Mouse (Mus musculus): ENCODE measurements at regions not wholly inside any gene's neighbourhood (a gene's known extent, or its start where the extent isn't known, plus 50 kb on each side); places are given as distances from the start of the nearest gene placed in this dataset.

DNA sequence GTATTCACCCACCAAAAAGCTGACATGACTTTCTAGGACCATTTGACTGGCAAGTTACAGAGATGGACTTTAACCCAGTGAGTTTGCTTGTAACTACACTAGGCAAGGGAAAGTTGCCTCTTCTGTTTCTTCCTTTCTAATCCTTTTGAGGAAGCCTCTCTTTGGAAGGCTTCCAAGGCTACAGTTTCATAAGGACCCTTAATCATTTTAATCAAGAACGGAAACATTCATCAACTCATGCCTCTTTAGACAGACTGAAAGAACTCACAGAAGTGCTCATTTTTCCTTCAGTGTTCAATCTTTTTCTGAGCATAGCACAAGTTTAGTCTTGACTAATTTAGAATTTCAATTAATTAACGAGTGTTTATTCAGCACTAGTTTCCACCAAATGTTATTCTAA is 84.2 kb downstream of the Ddx1 start:
- no peak for DNase-seq

DNA sequence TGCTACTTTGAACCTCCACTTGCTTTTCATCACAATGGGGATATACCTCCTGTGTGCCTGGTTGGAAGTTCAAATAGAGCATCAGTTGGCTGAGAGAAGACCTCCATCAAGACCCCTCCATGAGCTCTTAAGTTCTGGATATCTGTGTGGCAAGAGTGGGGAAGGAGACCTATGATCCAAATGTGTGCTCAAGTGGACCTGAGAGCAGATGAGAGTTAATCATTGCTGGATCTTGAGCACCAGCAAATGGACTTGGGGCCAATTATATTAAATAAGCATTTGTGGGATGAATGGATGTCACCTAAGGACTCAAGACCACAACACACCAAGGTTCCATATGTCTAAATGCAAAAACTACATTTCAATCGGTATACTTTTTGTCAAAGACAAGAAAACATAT is 88.0 kb downstream of the Ddx1 start:
- no peak for DNase-seq

DNA sequence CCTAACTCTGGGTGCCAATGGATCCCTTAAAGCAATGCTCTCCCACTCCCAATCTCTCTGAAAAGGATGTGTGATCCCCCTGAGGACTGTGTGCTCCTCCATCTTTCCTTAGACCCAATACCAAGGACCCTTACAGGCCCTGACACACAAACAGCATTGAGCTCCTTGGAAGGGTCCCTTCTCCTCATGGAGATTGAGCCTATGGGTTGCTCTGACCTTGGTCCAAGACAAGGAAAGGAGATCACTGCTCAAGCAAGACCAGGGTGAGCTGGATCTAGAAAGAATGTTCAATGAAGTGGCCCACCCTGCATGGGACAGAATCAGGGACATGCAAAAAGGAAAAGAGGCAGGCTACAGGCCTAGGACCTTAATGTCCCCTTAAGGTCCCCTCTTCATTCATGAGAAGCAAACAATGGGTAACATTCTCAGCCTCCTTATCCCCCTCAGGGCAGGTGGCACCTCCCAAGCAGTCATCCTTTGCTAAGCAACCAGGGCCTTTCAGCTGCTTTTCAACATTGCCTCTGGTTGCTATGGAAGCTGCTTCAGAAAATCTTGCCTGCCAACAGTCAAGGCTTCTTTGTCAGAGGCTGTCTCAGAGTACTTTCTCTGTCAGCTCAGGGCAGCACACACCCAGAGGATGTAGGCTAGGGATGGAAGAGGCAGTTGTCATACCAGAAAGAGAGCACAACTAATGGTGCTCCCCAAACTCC is 89.5 kb downstream of the Ddx1 start:
- DNase-seq: no peak

DNA sequence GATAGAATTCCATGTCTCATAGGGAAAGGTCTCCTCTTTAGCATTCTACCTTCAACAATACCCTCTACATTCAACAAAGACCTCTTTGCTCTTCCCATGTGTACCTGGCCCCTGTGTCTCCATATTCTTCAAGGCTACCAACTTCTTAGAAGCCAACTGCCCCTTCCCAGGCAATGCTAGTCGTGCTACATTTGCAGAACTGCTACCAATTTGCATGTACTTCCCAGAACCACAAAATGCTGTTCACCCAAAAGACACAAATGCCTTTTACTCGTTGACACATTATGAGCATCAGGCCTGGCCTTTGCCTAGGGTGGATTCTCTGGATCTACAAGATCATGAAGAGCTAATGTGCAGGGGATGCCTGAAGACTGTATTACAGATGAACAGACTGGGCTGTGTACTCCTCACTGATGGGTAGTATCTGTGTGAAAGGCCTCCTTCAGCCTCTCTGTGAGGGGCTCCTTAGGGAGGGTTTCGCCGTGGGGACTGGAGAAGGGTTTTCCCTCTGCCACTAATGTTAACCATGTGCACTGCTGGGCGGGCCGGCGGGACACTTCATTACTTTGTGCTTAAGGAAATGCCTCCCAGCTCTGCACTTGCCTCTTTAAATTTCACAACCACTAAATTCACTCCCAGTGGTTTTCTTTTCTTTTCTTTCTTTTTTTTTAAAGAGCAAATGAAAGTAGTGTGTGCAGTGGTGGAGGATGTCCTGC is 91.2 kb downstream of the Ddx1 start:
- no peak for DNase-seq

DNA sequence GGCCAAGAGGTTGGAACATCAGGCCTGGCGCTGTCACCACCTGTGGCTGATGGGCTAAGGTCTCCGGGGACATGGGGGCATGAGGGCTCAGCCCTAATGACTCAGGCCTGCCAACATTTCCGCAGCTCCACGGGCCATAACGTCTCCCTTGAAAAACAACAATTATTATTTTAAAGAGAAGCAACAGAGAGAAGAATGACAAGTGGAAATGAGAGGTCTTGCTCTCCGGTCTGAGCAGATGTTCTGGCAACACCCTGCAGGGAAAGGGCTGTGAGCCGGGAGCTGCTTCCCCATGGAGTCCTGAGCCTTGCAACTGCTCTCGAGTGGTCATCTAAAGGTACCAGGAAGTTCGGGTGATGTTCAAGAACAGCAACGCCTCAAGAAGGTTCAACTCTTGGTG is 91.9 kb downstream of the Ddx1 start:
- DNase-seq: no peak

DNA sequence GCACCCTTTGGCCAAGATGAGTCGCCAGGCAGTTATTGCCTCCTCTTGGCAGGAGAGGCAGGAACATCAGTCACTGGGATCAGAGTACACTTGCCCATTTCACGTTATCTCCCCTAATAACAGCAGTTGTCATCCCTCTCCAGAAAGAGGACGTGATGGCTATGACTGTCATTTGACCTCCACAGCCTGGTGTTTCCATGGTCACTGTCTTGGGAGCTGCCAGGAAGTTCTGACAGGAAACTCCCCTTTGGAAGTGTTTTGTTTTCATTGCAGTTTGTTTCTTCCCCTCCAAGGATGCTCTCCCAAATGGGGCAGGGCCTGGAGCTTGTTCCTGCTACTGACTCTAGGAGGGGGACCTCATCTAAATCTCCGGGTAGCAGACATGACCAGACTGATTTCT is 98.3 kb downstream of the Ddx1 start:
- DNase-seq: no peak

DNA sequence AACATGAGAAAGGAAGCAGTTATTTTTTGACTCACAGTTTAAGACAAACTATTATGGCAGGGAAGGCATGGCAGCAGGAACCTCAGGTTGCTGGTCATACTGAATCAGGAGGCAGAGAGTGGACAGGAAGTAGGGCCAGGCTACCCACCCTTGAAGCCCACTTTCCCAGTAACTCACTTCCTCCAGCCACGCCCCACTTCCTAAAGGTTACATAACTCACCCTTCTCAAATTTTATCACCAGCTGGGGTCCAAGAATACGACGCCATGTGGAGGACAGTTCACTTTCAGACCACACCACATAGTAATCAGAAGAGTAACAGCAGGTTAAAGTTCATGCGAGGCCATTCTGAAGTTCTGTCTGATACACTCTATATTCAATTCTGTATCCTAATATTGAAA is 101.8 kb downstream of the Ddx1 start:
- no peak for DNase-seq

DNA sequence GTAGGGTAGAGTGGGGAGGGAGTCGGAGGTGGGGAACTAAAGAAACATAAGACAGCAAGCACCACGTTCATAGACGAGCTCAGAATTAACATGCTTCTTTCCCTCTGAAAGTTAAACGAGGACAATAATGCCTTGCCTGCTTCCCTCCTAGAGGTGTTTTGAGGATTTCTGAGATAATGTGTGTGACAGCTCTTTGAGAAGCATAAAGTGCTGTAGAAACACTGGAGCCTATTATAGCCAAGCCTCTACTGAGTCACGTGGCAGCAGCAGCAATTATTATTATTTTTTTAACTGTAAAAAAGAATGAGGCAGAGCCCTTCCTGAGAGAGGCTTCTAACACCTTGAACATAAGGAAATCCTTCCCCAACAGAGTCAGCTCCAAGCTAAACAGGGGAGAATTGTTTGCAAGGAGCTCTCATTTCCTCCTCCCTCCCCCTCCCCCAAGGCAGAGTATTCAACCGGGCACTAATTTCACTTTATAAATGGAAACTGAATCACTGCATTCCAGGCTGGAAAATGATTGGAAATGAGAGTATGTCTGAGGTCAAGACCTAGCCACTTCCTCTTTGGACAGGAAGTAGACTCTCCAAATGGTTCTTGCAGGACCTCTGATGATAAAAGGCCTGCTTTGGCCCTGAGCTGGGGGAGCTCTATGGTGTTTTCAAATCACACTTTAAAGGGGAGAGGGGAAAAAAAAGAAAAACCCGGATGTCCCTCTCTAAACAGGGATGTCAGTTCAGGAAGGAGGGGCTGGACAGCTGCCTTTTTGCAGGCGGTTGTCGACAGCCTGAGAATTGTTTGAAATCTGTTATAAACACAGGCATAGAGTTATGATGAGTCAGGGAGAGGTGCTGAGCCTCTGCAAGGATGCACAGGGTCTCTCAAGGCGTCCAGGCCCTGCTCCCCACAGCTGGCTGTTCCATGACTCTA is 103.6 kb downstream of the Ddx1 start:
- DNase-seq: no peak

DNA sequence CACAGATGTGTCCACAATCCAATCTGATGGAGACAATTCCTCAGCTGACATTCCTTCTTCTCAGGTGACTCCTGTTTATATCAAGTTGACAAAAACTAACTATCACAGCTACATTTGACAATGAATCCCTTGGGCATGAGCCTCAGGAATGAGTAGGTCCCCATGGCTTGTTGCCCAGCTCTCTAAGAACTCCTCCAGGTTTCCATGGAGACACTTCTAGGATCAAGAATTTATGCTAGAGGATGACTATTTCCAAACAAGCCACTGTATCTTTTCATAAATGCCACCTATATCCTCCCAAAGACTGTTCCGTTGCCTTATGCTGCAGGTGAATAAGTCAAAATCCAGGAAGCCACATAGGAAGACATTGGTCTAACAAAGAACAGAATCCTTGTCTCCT is 104.3 kb downstream of the Ddx1 start:
- DNase-seq: no peak

DNA sequence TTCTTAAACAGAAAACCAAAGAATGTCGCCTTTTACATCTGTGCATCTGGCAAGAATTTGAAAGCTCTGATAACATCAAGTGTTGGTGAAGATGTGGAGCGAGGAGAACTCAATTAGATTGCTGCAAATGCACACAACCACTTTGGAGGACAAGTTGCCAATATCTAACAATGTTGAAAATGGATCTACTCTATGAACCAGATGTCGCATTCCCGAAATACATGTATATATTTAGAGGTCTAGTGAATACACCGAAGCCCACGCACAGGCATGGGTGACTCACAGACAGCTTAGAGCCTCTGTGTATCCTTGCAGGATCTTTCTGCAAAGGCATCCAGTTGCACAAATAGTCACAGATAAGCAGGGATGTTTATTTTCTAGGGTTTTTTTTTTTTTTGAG is 108.4 kb downstream of the Ddx1 start:
- no peak for DNase-seq

DNA sequence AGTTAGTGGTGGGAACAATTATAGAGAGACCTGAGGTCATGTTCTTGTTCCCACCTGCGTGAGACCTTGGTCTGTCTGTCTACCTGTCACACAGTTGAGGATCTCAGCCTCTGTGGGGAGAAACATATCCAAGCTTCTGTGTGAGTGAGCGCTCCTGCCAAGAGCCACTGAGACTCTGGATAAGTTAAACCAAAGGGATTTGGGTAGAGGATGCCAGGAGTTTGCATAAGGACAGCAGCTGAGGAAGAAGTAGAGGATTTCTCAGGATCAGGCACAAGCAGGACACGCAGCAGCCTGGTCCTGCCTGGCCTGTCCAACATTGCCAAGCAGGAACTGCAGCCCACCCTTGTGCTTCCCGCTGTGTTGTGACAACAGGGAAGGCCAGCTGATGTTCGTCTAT is 109.8 kb downstream of the Ddx1 start:
- DNase-seq: no peak

DNA sequence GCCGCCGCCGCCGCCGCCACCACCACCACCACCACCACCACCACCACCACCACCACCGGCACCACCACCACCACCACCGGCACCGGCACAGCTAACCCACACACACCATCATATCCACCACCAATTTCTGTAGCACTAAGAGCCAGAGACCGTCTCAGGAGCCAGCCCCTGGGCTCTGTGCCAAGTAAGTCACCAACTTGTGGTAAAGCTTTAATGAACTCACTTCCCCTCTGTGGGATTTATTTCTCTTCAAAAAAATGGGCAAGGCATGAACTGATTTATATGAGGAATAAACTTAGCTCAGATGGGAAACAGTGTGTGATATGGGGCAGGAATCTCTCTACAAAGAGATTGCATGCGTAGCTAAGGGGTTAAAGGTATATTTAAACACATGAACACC is 114.8 kb downstream of the Ddx1 start:
- DNase-seq: no peak

DNA sequence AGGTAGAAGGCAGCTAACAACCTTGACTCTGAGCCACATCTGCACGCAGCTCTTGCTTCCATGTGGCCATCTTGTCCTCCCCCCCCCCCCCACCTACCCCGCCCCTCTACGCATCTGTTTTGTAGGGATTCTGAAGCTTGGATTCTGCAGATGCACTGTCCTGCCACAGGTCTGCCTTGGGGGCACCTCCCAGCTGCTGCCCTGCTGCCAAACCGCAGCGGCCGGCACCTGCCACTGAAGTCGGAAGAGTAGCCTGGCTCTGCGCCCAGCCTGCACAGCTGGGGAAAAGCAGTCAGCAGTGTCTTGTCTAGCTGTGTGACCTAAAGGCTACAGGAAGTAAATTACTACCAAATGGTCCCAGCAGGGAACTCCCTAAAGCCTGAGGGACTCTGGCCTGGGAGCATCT is 119.3 kb downstream of the Ddx1 start:
- DNase-seq: peak in 1 of 2 experiments; percentile 20

DNA sequence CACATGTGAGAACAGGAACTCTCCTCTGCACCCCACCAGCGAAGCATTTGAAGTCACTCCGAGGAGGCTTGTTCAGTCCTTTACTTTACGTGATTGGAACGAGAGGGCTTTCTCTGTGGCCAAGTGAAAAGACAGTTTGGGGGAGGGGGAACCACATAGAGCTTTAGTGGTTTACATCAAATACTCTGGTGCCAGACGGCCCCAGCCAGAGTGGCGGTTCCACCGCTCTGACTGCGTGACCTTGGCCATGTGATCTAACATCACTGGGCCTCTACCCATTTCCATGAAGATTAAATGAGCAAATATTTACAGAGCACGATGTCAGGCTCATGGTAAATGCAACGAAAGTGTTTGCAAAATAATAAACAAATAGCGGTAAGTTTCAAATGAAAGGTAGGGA is 121.6 kb downstream of the Ddx1 start:
- no peak for DNase-seq

DNA sequence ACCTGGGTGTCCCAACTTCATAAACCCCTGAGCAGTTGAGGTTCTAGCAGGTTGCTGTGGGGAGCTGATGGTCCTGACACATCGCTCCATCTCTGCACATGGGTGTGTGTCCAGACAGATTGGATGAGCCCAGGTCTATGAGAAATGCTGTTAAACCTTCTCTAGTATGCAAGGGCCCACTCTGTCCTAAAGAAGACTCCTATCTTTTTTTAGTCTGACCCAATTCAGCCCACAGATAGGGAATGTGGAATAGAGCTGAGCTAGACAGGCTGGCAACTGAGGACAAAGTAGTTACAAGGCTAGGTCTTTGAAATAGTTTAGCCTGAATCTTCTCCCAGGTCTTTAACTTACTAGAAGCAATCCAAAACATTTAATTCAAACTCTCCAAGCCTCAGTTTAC is 124.0 kb downstream of the Ddx1 start:
- no peak for DNase-seq

DNA sequence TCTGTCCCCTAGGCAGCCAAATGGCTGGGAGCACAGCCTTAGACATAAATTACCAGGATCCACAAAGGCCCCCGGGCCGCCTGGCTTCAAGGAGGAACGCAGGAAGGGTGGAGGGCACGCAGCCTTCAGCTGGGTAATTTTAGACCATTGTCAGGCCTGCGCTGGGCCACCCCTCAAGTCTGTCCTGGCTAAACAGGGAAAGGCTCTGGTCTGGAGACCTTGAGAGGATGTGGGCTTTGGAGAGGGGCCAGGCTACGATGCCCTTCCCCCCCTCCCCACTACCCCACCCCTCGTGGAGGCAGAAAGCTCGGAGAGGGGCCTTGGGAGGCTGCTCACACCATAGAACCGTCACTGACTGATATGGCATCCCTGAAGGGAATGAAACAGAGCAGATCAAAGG is 126.7 kb downstream of the Ddx1 start:
- DNase-seq: no peak

DNA sequence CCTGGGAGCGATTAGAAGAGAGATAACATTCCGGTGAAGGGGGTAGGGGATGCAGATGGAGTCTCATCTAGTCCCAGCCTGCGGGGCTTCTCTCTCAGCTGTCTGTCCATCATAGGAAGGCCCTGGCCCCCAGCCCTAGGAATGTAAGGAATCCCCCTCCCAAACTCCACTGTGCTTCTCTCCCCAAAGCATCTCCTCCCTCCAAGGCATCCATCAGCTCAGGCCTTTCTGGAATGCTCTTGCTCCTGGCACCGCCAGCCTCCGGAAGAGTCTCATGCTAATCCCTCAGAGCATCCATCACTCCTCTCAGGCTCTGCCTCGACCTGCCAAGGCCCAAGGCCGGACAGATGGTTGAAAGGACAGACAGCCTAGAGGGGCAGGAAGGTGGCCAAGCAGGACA is 128.4 kb downstream of the Ddx1 start:
- DNase-seq: peak; percentile 53 to 60

DNA sequence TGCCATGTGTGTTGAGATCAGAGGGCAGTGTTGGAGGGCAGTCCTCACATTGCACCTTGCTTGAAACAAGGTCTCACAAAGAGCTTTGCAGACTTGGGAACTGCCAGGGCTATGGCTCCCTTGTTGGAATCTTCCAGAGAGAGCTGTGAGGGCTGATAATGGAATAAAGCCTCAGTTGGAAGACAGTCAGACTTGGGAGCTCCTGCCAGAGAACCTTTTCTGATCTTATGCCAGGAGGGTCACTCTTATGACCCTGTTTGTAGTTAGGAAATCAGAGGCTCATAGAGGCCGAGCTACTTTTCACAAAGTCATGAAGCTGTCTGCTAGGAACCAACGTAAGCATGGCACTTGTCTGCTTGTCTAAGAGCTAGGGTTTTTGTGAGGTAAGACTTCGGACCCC is 129.4 kb downstream of the Ddx1 start:
- DNase-seq: no peak

DNA sequence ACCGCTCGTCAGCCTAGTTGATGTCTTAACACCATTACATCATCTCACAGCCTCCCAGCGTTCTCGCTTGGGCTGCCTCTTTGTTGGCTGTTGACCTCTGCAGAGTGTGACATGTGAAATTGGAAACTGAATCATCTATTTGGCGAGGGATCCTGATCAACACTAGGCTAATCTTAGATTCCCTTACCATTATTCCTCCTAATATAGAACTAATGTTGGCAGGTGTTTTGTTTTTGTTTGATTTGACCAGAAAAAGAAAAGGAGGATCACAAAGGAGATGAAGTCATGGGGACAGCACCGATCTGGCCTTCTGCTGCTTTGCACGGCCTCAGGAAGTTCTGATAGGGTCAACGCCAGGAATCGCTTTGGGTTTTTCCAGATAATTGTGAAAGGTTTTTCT is 131.0 kb downstream of the Ddx1 start:
- DNase-seq: no peak

DNA sequence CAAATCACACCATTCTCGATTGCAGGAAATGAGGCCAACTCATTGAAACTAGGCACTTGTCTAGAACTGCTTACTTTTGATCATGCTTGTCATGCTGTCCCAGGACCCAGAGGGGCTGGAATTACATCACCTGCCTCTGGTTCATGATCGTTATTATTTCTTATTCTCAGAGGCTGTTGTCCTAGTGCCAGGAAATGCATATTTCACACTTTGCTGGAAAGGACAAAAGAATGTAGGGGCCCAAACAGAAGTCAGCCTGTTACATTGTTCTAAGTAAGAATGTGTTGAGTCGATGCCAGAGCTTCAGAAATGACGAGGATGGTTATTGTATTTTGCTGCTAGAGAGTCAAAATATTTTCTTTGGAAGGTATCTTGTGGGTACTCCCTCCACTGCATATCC is 134.7 kb downstream of the Ddx1 start:
- DNase-seq: no peak

DNA sequence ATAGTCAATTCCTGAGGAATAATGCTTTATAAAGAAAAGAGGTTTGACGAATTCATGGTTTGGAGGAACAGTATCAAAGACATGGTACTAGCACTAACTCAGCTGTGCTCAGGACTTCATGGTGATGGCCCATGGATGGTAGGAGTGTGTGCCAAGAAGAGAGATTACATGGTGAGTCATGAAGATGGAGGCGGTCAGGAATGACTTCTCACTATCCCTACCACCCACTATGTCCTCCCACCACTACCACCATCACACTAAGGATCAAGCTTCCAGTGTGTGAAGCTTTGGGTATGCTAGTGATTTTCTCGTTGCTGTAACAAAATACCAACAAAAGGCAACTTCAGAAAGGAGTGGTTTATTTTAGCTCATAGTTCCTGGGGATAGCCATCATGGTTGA is 142.1 kb downstream of the Ddx1 start:
- DNase-seq: no peak

DNA sequence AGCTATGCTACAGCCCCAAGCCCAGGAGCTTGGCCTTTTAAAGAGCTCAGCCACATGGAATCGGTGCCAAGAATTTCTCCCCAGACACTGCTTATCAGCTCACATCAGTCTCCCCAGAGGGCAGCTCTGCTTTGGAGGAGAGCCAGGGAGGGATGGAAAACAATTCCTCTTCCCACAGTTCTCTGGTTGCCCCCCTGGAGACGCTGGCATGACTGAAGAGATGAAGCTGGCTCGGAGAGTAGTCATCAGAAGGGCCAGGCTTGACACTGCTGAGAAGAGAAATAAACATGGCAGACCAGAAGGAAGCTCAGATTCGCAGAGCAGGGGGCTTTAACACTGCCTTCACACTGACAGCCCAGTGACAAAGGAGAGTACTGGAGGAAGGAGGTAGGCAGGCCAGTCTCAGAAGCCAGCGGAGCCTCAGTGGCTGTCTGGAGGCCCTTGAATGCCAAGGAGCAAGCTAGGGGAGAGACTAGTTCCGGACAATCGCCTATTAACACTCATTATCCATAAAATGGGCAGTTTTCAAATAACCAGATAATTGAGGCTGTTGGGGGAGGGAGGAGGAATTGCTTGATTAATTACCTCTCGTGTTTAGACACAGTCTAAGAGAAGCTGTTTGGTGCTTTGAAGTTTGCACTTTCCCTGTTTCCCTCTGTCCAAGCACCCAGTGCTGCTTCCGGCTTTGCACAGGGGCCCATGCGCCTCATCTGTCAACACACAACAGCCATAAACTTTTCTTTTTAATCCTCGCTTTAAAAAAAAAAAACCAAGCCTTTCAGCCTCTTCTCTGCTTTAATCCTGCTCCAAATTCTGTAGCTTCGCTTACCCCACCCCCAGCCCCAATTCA is 148.3 kb downstream of the Ddx1 start:
- no peak for DNase-seq
